Mouse (Mus musculus) thymus, adult 18-20 months (tissue): Measurements from ENCODE around the gene Mb21d2.

Experiments
- DNase-seq, 2 experiments: peaks; one replicate each; pipeline ENCODE4 v3.0.0; 2022; ENCODE audit warnings: mixed read lengths in 2 of 2

Gene Mb21d2

DNA sequence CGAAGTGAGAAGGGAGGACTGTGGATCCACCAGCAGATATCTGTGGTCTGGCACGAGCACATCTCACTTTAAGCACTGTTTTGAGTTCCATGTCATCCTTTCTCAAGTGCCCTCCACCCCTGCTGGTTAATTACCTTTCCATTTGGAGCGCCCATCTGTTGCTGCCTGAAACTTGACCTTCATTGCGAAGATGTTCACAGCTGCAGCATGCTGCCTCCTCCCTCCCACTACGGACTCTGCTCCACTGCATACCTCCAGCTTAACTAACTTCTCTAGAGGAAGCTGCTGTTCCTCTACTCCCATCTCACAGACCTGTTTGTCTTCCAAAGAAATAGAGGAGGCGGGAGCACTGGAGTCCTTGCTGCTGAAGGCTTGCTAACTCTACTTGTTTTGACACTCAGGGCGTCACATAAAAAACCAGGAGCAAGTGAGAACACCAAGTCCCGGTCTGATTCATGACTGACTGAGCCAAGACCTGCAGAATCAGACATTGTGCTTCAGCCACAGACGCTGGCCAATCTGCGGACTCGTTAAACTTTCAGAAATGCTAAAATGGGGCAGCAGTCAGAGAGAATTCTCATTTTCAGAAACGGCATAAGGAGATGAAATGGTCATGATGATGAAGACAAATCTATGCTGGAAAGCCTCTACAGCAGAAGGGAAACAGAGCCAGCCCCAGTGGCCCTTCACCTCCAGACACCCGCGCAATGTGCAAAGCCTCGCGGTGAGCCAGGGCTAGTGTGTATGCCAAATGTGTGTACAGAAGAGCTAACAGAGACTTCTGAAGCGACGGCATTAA lies 71.1 kb downstream of the Mb21d2 start:
- no peak for DNase-seq

DNA sequence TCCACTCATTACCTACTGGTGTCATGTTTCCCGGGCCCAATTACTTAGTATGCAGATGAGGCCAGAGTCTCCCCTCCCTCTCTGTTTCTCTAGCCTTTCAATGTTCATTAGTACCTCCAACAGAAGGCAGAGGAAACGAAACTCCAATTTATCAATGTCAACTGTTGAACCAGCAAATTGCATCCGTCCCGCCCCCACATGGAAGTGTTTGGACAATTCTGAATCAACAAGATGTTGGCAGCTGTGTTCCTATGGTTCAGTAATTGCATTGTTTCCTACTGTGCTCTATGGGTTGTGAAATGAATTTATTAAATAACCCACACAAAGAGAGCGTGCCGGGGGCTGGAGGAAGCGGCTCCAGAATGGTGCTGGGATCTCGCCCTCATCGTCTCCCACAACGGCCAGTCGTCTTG lies 78.1 kb downstream of the Mb21d2 start:
- DNase-seq = no peak

DNA sequence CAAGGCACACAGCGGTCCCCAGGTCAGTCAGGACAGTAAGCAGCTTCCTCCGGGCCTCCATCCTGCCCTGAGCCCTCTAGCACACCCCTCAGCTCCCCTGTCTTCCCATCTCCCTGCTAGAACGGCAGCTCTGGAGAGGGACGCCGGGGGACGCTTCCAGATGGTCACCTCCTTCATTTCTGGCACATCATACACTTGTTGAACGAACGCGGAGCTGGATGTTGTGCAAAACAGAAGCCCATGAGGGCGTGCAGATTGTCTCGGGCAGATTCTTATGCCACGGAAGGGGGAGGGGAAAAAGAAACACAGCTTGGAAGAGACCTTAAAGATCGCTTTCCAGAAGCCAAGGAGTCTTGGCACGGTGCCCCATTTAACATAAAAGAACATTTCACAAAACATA lies 78.6 kb downstream of the Mb21d2 start:
- no peak for DNase-seq

DNA sequence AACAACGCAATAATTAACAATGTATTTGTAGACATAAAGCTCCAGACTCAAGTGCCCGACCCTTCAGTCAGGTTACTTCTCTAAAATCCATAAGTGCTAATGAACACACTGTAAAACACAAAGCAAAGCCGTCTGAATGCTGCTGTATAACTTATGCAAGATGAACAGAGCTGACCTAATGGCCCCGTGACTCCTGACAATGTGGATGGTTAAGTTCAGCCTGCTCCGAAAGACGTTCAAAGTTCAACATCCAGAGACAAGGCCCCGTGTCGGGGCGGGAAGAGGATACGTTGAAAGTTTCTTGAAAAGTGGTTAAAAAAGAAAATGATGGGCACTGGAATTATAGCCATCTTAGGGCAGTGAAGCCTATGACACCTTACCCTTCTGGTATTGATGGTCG lies 83.3 kb downstream of the Mb21d2 start:
- no peak for DNase-seq

DNA sequence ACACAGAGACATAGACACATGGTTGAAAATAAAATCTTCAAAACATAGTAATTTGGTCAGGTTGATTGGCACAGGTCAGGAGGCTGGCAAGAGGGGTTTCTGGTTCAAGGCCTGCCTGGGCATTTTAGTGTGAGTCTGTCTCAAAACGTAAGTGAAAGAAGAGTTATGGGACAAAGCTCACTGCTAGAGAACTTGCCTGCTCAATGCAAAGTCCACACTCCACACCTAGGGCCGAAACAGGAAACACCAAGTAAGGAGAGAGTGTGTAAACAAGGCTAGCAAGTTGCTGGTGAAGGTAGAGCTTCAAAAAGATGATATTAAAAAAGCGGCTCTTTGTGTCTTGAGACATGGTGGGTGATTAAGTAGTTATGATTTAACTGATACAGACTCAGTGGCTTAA lies 84.1 kb downstream of the Mb21d2 start:
- DNase-seq = no peak

DNA sequence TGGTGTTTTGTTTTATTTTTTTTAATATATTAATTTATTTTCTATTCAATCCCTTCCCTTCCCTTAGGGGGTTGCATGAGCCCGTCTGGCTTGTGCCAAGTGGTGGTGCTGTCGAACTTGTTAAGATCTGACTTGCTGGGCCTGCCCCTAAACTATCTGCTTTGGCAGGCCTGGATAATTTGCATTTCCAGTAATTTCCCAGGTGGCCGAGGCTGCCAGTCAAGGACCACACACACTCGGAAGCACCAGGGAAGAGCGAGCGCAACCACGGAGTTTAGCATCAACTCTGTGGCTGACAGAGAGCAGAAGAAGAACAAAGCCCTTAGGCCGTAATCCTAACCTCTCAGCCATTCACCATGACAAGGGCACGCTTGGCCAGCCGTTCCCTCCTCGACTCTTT lies 88.4 kb downstream of the Mb21d2 start:
- no peak for DNase-seq

DNA sequence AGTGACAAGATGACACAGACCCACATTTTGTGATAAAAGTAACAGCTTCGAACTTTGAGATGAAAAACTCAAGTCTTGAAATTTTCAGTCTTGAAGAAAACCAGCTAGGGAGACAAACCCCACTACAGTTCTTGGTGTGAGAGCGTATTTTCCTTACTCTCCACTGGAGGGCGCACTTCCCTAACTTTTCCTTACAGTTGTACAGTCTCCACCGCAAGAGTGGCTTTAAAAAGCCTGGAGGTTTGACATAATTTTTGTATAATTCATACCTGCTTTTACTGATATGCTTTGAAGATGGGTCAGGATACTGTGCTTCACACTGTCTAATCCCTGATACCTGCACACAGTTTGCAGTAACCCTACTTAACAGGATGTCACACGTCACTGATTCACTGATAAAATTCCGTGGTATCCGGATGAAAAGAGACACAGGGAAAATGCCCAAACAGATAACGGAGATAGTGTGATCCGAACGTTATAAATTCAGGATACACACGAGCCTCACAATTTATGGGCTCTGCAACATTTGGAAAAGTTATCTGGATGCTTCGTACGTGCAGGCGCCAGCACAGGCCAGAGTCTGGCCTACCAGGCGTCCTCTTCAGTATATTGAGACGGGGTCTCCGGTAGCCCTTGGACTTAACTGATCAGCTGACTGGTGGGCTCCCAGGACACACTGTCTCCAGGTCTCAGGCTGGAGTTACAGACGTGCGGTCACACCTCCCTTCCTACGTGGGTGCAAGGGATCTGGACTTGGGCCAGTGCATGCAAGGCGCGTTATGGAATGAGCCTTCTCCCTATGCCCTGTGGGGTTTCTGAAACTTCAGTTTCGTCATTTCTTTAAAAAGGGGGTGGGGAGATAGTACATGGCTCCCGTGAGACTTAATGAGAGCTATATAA lies 89.1 kb downstream of the Mb21d2 start:
- no peak for DNase-seq

DNA sequence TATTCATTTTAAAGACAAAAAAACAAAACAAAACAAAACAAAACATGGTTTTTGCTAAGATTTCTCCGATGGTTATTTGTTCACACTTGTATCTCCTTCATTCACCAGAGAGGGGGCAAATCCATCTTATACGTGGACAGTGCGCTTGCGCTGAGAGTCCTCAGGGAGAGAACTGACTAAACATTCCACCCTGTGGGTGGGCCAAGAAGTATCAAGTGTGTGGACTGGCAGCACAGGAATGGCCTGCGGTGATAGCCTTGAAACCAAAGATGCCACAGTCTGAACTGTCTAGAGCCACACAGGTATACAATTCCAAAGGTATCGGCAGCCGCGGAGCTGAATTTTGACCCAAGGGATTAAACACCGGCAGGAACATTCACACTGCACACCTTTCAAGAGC lies 89.9 kb downstream of the Mb21d2 start:
- DNase-seq = no peak

DNA sequence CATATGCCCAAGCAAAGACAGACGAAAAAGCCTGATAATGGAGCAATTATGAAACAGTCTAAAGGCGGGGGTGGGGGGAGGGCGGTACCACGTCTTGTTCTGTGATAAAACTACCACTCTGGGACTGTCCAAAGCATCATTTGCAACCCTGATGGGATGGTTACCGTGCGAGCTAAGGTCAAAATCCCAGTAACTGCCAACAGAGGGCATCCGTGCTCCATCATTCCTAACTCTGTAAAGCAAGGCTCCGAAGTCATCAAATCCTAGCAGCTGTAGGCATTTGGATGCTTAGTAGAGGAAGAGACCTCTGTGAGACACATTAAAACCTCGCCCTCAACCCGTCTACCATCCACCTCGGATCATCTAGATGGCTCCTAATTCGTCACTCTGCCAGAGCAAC lies 91.5 kb downstream of the Mb21d2 start:
- DNase-seq = no peak

DNA sequence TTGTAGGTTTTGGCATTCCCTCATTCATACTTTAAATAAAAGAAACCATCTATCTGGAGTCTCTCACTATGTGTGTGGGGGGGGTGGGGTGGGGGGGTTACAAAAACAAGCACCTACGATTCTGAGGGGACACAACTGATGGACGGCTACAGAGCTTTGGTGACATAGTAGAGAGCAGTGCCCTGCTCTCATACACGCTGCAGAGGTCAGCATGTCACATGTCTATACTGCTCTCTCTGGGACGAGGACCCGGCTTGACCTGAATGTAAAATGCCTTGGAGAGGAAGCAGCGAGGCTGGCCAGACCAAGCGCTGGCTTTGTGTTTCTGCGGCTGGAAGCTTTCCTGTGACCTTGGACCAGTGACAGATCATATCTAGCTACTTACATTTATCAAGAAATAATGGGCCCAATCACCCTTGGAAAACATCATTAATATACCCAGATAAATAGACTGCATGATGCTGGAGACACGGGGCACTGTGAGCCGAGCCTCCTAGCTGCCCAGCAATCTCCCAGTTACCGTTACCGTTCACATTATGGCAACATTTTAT lies 97.3 kb downstream of the Mb21d2 start:
- DNase-seq = no peak

DNA sequence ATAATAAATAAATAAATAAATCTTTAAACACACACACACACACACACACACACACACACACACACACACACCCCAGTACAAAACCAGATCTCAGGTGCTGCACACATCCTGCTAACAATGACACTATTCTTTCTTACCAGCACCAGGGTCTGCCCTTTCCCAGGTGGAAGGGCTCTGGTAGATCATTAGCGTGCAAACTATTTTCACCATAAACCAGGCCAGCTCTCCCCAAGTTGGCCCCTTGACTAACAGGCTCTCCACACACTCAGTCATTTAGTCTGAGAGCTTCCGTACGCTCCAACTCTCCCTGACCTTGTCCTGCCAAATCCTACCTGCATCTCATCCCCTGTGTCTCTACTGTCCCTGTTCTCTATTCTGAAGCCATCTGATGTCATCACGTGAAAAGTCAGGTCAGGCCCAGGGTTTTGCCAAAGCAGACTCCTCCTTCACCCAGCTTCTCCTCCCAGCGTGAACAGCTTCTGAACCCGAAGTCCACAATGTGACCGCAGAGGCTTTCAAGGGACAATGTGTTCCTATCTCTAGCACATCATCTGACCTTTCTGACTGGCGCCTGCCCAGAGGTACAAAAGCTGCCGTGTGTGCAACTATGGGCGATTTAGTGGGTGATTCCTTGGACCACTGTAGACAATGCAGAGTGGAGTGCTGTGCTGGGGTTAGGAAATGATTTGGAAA lies 100.1 kb downstream of the Mb21d2 start:
- DNase-seq = no peak

DNA sequence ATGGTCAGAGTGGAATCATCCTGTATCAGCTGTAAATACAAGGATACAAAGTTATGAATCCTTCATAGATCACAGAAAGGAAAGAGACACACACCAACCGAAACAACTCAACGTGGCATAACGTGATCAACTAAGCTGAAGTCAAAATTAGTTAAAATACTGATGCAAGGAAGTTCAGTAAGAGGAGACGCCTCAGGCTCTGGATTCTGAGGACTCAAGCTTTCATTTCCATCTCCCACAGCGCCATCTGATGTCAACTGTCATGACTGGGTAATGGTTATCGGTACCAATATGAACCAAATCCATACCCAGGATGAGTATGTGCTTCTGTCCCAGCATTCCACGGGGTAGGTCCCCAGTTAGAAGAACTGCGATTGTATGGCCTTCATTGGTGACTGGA lies 104.7 kb downstream of the Mb21d2 start:
- no peak for DNase-seq

DNA sequence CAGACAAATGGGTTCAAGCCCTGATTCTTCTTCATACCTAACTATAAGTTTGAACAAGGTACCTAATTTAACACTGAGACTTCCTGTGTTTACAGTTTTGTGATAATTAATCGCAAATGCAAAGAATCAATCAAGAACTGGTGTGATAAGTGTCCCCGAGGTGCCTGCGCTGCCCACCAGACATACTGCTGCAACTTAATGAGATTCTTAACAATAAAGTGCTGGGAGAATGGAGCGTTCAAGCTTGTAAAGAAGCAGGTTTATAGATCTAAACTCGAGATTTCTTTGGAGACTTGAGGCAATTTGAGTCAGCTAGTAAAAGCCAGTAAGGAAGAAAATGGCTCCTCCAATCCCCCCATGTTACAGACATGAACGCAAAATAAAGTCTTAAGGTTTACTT lies 107.7 kb downstream of the Mb21d2 start:
- DNase-seq = no peak

DNA sequence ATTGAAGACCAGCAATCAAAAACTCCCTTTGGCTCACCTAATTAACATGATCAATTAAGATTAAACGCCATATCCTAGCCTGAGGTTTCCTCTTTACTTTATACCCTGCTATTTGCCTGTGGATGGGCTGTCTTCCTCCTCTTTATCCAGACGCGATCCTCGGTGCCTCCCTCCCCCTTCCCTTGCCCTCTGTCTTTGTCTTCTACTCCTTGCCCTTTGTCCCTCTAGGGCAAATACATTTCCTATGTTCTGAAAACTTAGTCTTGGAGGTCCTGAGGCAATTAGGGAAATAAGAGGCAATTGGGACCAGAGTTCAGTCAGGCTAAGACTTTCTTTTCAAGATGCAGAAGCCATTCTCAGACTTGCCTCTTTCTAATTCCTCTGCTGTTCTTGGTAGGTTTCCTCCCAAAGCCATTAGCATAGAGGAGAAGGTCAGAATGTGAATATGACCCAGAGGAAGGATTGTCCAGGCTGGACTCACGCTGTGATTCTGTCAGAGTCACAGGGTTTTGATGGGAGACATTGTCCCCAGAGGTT lies 110.7 kb downstream of the Mb21d2 start:
- no peak for DNase-seq

DNA sequence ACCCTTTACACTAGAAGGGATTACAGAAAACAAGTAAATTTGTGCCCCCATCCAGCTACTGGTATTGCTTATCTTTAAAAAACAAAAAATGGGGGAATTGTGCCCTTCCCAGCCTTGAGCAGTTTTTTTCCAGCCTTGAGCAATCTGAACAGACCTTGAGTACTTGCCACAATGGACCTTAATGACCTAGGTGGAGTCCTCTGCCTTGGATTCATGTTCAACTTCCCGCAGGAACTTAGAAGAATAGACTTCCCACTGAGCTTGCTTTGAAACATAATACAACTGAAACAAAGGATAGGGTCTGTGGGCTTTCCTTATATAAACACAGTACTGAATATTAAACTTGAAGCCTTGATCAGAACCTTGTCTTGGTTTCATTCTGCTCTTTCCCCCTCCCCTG lies 116.2 kb downstream of the Mb21d2 start:
- DNase-seq = no peak

DNA sequence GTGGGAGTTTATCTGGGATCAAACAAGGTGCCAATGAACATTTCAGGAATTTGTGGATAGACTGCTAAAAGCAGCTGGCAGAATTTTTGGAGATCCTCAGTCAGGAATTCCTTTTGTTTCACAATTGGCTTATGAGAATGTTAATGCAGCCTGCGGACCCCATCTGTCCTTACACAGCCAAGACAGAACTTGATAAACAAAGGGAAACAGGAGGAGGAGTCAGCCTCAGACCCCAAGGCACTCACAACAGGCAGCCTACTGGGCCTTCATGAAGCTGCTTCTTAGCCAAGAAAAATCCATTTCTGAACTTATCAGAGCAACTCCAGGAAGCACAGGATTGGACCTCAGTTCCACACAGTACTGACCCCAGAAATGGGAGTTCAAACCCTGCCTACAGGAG lies 120.4 kb downstream of the Mb21d2 start:
- DNase-seq = no peak

DNA sequence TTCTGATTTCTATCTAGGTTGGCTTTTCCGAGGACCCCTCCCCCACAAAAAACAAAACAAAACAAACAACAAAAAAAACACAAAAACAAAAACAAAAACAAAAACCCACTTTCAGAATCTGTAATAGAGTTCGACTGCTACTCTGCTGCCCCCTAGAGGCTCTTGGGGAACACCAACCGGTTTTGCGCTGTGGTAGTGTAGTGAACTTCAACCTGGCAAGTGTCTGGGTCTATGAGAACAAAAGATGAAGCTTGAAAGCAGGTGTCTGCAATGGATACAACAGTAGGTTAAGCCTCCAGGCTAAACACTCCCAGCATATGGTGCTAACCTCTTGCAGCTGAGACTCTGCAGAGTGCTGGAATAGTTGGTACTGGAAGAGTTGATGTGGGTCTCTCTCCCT lies 136.4 kb downstream of the Mb21d2 start:
- DNase-seq = no peak
